Mouse (Mus musculus) spleen, adult 2 months (tissue): Measurements from ENCODE around the gene Smim11.

Experiments used
- CTCF ChIP-seq: fragments of 200-500 bp; IDR thresholded peaks from 2 replicates; pipeline ENCODE4 v1.5.1; 2011; ENCODE audit warnings: mild to moderate bottlenecking, inconsistent platforms; ENCODE audit not compliant: insufficient read depth, insufficient read length, insufficient replicate concordance; ENCODE audit errors: extremely low read depth
- POLR2A ChIP-seq: fragments of 200-500 bp; IDR thresholded peaks from 2 replicates; pipeline ENCODE4 v1.6.1; 2011; ENCODE audit warnings: low read depth, low read length, inconsistent platforms

GRCm38 (mm10) chr16:92320361-92320760 is 19.3 kb downstream of the Smim11 start:
- TF ChIP-seq CTCF: no peak
- no peak for TF ChIP-seq POLR2A
